Mouse (Mus musculus) olfactory bulb, adult 2 months (tissue): ENCODE data around the gene Cd47. TPM values are rescaled to one million over a fixed set of nuclear protein-coding genes. Genes with fewer than 3 reads are reported as not detected.

Experiments
- H3K27ac ChIP-seq: fragments of 200-500 bp; 2 replicates; pipeline ENCODE4 v1.5.1; 2012; ENCODE audit warnings: low read depth, low read length; ENCODE audit not compliant: insufficient read depth
- H3K4me1 ChIP-seq: fragments of 200-500 bp; 2 replicates; pipeline ENCODE4 v1.6.1; 2012; ENCODE audit warnings: low read length; ENCODE audit not compliant: control insufficient read depth, insufficient read depth
- H3K4me3 ChIP-seq: fragments of 200-500 bp; 2 replicates; pipeline ENCODE4 v1.5.1; 2012; ENCODE audit warnings: mild to moderate bottlenecking, low read depth, low read length, moderate library complexity; ENCODE audit not compliant: insufficient read depth
- CTCF ChIP-seq: fragments of 200-500 bp; IDR thresholded peaks from 2 replicates; pipeline ENCODE4 v1.5.1; 2012; ENCODE audit warnings: low read depth, mild to moderate bottlenecking, low read length, moderate library complexity; ENCODE audit not compliant: insufficient read depth
- POLR2A ChIP-seq: fragments of 200-500 bp; IDR thresholded peaks from 2 replicates; pipeline ENCODE4 v1.6.1; 2012; ENCODE audit warnings: mild to moderate bottlenecking, low read depth, low read length, moderate library complexity; ENCODE audit not compliant: insufficient read depth
- WGBS: fragments of 180-500 bp; shearing (Covaris S2); methylation state at CpG from one replicate; pipeline ENCODE4 v1.1.7; 2018; 5-methylcytosine and 5-hydroxymethylcytosine counted together
- polyA plus RNA-seq: library from polyadenylated mRNA; stranded (reverse); fragments of >200 nt; gene quantifications from 2 replicates; pipeline ENCODE4 v1.2.4, GENCODE M21; 2012; ENCODE audit warnings: low replicate concordance; ENCODE audit not compliant: missing spikeins, insufficient read depth, insufficient read length

The Cd47 gene
- polyA plus RNA-seq, 1 experiment, result not detected

GRCm38 (mm10) chr16:49781556-49782156 lies 18.7 kb upstream of the Cd47 start:
- Histone ChIP-seq H3K27ac (no peak overlapping the region), H3K4me3 (no peak overlapping the region), H3K4me1 (no peaks in the 10 kb centered on the region)
- TF ChIP-seq POLR2A (no peak), CTCF (no peak)
- WGBS, result 86% methylated on average over 5 of the region's 5 CpGs

DNA sequence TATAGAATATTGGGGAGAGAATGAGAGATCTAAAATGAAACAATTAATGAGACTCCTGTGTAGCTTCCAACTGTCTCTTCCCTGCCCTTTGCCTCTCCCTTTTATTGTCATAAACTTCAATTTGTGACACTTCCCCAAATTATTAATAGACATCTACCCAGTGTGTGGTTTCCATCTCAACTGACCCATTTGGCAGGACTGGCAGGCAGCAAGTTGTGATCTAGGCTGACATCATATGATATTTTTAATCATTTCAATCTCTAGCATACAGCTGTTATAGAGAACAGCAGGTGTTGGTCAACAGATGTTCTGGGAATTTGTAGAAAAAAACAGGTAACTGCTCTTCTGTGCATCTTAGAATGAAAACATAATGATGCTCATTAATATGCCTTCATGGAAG lies 17.0 kb upstream of the Cd47 start:
- Histone ChIP-seq H3K27ac (no peak overlapping the region), H3K4me3 (no peak overlapping the region), H3K4me1 (no peaks in the 10 kb centered on the region)
- TF ChIP-seq POLR2A, result no peak
- no peak for TF ChIP-seq CTCF

- no peak overlapping the region for H3K4me3 ChIP-seq
- TF ChIP-seq CTCF (no peak), POLR2A (no peak)
- WGBS, result 94% methylated on average over 6 of the region's 6 CpGs
- no peaks in the 10 kb centered on the region for H3K4me1 ChIP-seq
- no peak overlapping the region for H3K27ac ChIP-seq
These were observed 14.2 kb upstream of the Cd47 start for GRCm38 (mm10) chr16:49786116-49786515.

DNA sequence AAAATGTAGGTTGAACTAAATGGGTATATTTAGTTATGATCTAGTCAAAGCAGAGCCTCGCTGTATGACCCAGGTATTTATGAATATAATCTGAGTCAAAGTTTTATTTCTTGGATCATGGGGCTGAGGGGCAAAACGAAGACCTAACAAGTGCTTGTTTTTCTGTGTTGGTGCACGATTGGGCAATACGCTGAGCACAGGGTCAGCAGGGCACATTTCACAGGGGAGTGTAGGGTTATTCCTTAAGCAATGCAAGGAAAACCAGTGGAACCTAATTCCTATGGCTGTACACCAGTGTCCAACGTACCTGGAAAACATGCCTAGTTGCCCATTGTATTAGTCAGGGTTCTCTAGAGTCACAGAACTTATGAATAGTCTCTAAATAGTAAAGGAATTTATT lies 12.6 kb upstream of the Cd47 start:
- TF ChIP-seq CTCF, result no peak
- TF ChIP-seq POLR2A, result no peak
- 93% methylated on average over 5 of the region's 5 CpGs for WGBS
- Histone ChIP-seq H3K4me3 (no peak overlapping the region), H3K4me1 (peaks cover 3% of the 10 kb centered on the region; the same call in 1 of the 2 replicates), H3K27ac (no peak overlapping the region)

DNA sequence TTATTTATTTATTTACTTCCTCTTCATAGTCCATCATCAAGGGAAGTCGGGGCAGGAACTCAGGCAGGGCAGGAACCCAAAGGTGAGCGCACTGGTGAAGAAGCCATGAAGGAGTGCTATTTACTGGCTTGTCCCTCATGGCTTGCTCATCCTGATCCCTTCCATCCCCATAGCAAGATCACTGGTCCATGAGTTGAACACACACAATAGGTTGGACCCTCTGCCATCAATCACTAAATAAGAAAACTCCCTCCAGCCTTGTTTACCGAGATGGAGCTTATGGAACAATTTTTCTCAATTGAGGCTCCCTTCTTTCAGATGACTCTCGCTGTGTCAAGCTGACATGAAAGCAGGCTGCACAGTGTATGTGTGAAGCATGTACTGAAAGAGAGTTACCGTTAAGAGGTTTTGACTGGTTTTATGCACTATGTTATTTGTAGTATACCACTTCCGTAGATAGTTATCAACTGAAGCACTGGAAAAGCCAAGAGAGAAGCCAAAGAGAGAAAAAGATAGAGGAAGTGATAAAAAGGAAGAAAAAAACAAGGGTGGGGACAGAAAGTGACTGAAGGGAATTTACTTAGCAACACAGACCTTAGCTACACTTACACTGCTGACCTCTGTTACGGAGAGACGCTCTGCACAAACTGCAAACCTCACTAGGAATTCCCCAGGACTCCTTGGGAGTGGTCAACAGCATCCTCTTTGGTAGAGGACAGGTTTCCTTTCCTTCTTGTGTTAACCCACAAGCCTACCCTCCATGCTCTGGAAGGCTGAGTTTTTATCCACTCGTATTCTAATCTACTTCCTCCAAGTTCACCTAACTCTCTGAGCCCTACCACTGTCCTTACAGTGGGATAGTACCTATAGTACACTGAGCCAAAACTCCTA lies 9.5 kb upstream of the Cd47 start:
- H3K4me3 ChIP-seq, result no peak overlapping the region
- no peak for TF ChIP-seq CTCF
- TF ChIP-seq POLR2A, result no peak
- no peak overlapping the region for H3K27ac ChIP-seq
- peaks cover 3% of the 10 kb centered on the region; the same call in 1 of the 2 replicates for H3K4me1 ChIP-seq
- 89% methylated on average over 9 of the region's 9 CpGs for WGBS

GRCm38 (mm10) chr16:49792446-49792878 lies 7.9 kb upstream of the Cd47 start:
- WGBS, result 35% methylated on average over 9 of the region's 9 CpGs
- TF ChIP-seq CTCF (no peak), POLR2A (no peak)
- no peak overlapping the region for H3K27ac ChIP-seq
- no peak overlapping the region for H3K4me3 ChIP-seq
- peaks cover 3% of the 10 kb centered on the region; the same call in 1 of the 2 replicates for H3K4me1 ChIP-seq

- peaks cover 3% of the 10 kb centered on the region; the same call in 1 of the 2 replicates for H3K4me1 ChIP-seq
- no peak overlapping the region for H3K4me3 ChIP-seq
- H3K27ac ChIP-seq, result no peak overlapping the region
- no peak for TF ChIP-seq CTCF
- TF ChIP-seq POLR2A, result no peak
- 95% methylated on average over 9 of the region's 9 CpGs for WGBS
These were observed 6.7 kb upstream of the Cd47 start for GRCm38 (mm10) chr16:49793596-49793995.

DNA sequence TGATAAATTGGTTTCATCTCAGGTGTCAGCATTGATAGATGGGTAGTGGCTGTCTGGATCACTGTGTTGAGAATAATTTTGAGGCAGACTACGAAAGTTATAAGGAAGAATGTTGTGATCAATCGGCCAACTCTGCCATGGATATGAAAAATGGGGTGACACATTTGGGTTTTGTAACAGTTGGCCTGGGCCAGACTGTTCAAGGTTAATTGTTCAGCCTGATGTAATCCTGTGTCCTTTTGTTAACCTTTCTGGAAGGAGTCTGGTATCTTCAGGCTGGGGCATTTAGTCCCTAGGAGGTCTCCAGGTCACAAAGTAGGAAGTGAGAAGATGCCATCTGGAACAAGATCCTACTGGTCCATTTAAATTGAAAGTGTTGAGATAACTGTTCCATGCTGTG lies 4.1 kb upstream of the Cd47 start:
- no peak overlapping the region for H3K4me3 ChIP-seq
- 91% methylated on average over 2 of the region's 2 CpGs for WGBS
- H3K4me1 ChIP-seq, result peaks cover 3% of the 10 kb centered on the region; the same call in 1 of the 2 replicates
- H3K27ac ChIP-seq, result no peak overlapping the region
- TF ChIP-seq CTCF (no peak), POLR2A (no peak)

DNA sequence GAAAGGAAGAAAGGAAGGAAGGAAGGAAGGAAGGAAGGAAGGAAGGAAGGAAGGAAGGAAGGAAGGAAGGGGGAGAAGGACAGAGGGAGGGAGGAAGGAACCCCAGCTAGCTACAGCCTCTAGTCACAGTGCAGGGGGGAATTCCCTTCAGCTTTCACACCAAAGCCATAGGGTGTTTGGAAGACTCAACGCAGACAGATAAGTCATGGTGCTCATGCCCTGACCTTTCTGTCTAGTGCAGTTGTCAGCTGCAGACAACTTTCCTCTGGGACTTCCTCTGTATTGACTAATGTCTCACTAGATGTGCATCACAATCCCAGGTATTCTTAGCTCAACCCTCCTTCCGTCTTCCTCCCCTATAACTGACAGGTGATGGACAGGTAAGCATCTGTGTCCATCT lies 3.4 kb upstream of the Cd47 start:
- 84% methylated on average over 2 of the region's 2 CpGs for WGBS
- Histone ChIP-seq H3K4me1 (peaks cover 3% of the 10 kb centered on the region; the same call in 1 of the 2 replicates), H3K4me3 (no peak overlapping the region), H3K27ac (no peak overlapping the region)
- TF ChIP-seq CTCF (no peak), POLR2A (no peak)

DNA sequence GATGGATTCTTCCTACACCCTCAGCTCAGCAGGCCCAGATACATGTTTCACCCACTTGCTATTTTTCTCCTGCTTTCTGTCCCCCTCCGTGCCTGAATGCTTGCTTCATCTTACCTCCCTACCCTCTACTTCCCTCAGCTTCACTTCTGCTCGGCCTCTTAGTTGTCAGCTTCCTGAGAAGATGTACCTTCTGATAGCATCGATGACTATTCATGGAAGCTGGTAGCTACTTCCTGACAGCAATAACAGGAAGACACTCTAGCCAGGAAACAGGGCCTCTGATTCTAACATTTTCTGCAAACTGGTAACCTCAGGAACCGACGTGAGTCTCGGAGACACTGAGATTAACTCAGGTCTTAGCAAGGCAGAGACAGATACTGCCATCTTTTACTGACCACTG lies 1.5 kb upstream of the Cd47 start:
- 87% methylated on average over 6 of the region's 6 CpGs for WGBS
- Histone ChIP-seq H3K4me3 (no peak overlapping the region), H3K27ac (no peak overlapping the region), H3K4me1 (peaks cover under 1% of the 10 kb centered on the region)
- TF ChIP-seq POLR2A, result no peak
- no peak for TF ChIP-seq CTCF
